Mouse (Mus musculus): ENCODE data around the gene Thbs4.

DNA sequence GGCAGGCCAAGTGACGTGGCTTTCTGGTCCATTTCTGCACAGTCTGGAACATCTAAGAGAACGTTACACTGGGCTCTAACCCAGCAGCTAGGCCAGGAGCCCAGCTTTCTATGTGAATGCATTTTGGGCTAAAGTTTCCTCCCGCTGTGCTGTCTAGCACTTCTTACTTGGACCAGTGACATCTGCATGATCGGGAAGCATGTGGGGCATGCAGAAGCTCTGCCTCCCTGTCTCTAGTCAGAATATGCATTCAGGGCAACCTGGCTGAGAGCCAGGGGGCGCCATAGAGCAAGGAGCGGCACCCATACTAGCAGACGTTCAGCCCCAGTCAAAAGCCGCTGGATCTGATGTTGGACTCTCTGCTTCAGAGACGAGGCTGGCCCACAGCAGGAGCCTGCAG lies 61.4 kb downstream of the Thbs4 start:
- peak; percentile 95 for TF ChIP-seq CTCF (IDR thresholded peaks at IDR 0.05; ENCODE audit: low read depth)
- TF ChIP-seq EP300 (IDR thresholded peaks at IDR 0.05; ENCODE audit: low read depth) = no peak

All from liver, embryonic 14.5 days (tissue).